Mouse (Mus musculus): Measurements from ENCODE around the gene Sec16a. TPM values are rescaled to one million over a fixed set of nuclear protein-coding genes. Genes with fewer than 3 reads are reported as not detected.
"Not testable (repeated sequence)": the region's sequence is repeated elsewhere in the genome, so short reads cannot be mapped to it uniquely, and the experiment has no call there.

Sec16a gene
- total RNA-seq, 1 experiment from 2014 or later, result 62.7 TPM

DNA sequence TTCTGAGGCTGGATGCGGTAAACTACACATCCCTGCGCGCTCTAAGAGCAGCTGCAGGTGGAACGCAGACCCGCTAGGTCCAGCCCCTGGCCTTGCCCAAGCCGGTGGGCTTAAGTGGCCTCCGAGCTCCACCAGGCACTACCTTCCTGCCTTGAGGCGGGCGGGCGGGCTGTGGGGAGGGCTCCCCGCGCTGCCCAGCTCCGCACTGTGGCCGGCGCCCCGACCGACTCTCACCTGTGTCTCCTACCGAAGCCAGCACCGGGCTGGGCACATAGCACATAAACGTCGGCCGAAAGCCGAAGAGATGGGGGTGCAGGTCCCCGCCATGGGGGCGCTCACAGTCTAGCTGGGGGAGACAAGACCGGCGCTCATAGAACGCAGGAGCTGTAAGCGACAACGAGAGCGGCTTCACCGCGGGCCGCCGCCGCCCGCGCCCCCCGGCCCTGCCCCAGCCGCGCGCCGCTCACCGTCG lies 56.3 kb downstream of the Sec16a start:
- peak; percentile 35 for DNase-seq

DNA sequence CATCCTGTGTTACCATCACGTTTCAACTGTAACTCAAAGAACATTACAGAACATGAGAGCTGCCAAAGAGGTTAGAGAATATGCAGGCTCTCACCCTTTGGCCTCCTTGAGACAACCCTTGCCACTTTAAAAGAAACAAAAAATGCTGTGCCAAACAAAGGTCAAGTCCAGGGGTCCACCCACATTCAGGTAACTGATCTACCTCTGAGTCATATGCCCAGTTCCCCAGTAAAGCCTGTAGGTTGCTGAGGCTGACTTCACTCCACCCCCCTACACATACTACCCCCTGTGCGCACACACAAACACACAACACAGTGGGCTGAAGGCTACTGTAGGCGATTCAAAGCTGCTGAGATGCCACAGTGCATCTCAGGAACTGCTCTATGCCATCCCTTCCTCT lies 57.3 kb downstream of the Sec16a start:
- DNase-seq, result no peak

DNA sequence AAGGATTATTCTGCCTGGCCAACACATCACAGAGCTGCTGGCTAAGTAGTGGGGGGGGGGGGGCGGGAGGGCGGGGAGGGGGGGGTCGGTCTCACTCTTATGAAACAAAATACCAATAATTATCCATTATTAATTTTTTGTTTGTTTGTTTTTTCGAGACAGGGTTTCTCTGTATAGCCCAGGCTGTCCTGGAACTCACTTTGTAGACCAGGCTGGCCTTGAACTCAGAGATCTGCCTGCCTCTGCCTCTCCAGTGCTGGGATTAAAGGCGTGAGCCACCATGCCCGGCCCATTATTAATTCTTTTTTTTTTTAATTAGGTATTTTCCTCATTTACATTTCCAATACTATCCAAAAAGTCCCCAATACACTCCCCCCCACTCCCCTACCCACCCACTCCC lies 64.1 kb downstream of the Sec16a start:
- DNase-seq, result not testable (repeated sequence)

DNA sequence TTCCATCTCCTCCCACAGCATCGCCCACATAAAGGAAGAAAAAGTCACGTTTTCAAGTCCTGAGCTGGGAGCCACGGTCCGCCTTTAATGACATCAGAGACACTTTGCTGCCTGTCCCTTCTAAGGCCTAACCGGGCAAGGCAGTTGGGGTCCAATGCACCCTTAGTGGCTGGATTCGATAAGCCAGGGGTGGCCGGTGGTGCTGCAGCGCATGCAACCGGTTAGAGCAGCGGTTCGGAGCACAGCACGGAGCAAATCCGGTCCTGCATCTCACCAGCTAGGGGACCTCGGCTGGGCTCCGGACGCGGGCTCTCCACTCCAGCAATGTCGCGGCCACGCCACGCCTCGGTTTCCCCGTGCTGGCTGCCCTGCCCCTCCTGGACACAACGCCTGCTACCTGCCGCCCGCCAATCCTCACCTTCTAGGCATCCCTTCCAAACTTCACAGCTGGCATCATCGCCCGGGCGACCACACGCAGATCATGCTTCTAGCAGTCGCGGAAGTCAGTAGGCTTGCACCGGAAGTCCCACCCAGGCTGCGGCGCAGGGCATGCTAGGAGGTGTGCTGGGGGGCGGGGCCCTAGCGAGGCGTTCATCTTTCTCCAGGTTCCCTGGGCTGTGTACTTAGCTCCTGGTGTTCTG lies 64.8 kb downstream of the Sec16a start, which contains the start of gene Snapc4:
TSS of gene Snapc4 (minus strand) at position 523 of the 641 bp plus-strand sequence.
- peak; percentile 86 for DNase-seq

DNA sequence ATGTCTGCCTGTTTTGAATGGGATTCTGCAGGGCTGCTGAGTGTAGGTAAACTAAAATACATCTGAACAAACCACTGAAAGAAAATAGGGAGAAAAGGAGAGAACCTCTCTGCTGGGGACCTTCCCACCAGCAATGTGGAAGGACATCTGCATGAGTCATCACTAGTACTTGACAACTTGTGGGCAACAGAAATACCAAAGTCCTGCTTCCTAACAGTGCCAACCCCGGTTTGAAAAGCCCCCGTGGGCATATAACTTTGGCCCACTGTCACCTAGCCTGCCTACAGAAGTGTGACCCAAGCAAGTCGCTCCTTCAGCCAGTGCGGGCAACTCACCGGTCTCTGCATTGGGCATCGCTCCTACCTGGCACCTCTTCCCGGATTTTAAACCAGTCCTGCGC lies 72.6 kb downstream of the Sec16a start:
- DNase-seq, result no peak

DNA sequence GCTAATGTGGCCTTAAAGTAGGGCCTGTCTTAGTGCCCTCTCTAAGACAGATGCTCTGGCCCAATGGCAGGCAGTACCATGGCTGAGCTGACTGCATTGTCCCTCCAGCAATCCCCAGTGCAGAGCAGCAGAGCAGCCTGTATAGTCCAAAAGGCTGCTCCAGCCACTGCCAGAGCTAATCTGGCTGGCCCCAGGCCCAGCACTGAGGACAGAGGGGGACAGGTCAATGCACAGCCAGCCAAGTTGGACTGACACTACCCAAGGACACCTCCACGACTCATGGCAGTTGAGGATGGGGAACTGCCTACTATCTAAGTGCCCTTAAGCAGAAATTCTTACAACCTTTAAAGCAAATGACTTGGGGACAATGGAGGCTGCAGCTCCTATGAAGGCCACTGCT lies 76.4 kb downstream of the Sec16a start:
- DNase-seq, result no peak

DNA sequence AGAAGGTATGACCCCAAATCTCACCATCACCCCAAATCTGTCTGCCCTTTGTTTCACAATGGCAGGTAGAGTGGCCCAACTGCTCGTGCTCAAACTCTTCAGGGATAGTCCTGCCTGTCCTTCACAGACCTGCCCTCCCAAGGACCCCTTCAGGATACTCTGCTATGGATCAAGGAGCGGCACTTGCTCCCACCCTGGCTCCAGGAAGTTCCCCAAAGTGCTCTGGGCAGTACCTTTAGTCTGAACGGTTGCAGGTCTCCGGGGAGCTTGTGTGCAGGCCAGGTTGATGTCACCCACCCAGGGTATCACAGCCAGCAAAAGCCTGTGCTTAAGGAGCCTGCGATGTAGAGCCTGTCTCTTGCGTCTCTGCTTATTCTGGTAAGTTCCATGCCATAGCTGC lies 77.1 kb downstream of the Sec16a start:
- no peak for DNase-seq

DNA sequence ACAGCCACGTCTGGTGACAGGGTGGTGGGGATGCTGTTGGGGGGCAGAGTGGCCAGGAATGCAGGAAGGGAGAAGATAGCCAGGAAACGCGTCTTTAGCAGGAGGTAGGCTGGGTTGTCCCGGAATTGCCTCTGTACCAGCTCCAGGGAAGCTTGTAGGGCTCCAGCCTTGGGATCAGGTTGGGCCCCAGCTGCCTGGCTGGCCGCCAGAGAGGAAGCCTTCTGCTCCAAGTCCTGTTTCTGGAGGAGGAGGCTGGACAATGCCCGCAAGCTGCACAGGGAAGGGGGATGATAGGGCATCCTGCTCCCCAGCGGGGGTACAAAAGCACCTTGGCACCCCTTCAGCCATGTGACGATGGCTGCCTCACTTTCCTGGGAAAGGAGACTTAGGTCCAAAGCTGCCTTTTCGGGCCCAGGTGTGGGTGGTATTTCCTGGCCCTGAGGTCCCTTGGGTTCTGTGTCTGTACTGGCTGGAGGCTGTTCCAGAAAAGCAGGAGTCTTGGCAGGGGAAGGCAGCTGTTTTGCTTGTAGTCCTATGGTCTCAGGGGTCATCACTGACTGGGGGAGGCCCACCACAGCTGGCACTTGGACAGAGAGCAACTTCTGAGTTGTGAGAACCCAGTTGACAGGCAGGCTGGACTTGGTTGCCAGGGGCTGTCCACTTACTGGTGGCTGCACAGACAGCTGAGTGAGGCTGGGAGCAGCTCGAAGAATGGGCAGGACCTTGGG lies 80.1 kb downstream of the Sec16a start:
- DNase-seq, result peak; percentile 84

DNA sequence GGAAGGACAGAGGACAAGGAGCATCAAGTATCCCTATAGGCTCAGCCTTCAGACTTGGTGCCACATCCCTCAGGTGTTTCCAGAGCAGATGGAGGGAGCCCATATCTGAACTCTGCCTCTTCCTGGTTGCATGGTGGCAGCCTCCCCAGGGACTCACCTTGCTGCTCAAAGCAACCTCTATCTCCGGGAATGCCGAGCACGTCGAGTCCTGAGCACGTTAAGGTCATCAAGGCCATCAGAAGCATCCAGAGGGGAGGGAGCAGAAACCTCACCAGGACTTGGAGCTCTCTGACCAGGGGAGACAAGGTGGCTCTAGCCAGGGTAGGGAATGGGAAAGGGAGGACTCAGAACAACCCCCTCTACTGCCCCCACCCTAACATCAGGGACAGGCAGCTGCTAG lies 81.5 kb downstream of the Sec16a start:
- DNase-seq, result no peak

DNA sequence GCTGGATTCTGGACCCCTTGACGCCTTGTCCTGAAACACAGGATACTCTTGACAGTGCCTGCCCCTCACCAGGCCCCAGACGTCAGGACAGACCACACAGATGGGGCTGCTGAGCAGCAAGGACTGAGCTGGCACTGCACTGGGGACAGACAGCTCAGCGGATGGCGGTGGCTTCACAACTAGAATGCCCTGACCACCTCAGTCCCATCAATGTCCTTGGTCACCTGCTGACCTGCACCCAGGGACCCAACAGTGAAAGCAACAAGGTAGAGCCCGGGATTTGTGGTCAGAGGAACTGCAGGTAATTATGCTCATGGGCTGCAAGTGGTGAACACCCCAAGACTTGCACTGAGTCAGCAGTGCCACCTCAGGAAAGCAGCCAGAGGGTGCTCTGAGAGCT lies 82.0 kb downstream of the Sec16a start:
- no peak for DNase-seq

DNA sequence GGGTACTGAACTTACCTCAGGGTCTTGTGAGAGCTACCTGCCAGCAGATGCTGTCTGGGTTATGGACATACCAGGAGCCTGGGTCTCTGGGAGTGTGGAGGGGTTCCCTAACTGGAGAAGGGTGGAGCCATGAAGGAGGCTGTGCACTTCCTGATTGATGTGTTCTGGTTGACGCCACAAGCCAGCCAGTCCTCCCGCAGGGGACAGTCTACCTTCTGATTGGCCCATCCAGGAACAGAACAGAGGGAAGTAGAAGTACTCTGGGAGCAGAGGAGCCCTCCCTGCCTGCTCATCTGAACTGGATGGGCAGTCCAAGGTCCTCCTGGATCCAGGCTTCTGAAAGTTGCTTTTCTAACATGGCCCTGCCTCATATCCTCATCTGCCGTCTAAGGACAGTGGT lies 84.2 kb downstream of the Sec16a start, which contains the start of gene Card9:
TSS of gene Card9 (minus strand) at position 147 of the 400 bp plus-strand sequence.
- no peak for DNase-seq

DNA sequence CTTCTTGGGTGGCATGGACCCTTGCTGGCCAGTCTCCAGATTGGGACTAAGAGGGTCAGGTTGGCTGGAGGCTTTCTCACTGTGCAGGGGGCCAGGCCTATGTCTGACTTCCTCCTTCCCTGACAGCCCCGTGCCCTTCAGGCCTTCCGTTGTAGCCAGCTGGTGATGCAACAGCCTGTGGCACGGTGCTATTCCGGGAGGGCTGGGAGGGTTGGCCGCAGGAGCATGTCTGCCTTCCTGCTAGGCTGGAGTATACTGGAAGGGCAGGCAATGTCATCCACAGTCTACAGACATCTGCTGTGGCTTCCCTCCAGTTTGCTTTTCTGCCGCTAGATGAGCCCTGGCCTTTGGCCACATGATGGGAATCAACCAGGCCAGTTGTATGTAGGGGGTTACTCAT lies 85.0 kb downstream of the Sec16a start:
- DNase-seq, result no peak

Small RNA genes lying within 50 kb of the gene (microRNA-seq; reads per million reads assigned to microRNA genes)
- gene Mir6996, result 0.69 to 1.4 reads per million in 2 experiments

Other genes starting within 250 kb of the Sec16a start
- gene Lhx3, start 236.9 kb downstream of the Sec16a start, total RNA-seq (2021), result 0.48 and 0.76 TPM in 2 replicates
- gene Qsox2, start 207.7 kb downstream of the Sec16a start, total RNA-seq (2021), result 17.5 and 19.7 TPM in 2 replicates
- gene Ccdc187, start 150.7 kb downstream of the Sec16a start, total RNA-seq (2021), result 0.62 and 1.5 TPM in 2 replicates
- 17.5 and 17.7 TPM in 2 replicates for gene Gpsm1, start 129.7 kb downstream of the Sec16a start, total RNA-seq (2021)
- 20.5 and 21.1 TPM in 2 replicates for gene Dnlz, start 93.1 kb downstream of the Sec16a start, total RNA-seq (2021)
- gene Card9, start 84.3 kb downstream of the Sec16a start, total RNA-seq (2021), result 0.97 TPM in 1 of 2 replicates, not detected in the other
- 40.9 and 42.0 TPM in 2 replicates for gene Snapc4, start 64.6 kb downstream of the Sec16a start, total RNA-seq (2021)
- gene Entr1, start 55.9 kb downstream of the Sec16a start, total RNA-seq (2021), result 106 and 110 TPM in 2 replicates
- 117 and 151 TPM in 2 replicates for gene Pmpca, start 55.9 kb downstream of the Sec16a start, total RNA-seq (2021)
- gene Inpp5e, start 36.0 kb downstream of the Sec16a start, total RNA-seq (2021), result 22.6 and 25.9 TPM in 2 replicates
- gene Notch1, start 71.4 kb upstream of the Sec16a start, total RNA-seq (2021), result 17.7 and 24.8 TPM in 2 replicates
- 159 and 211 TPM in 2 replicates for gene Egfl7, start 134.8 kb upstream of the Sec16a start, total RNA-seq (2021)
- not detected in 2 replicates for gene Gm20532, start 141.4 kb upstream of the Sec16a start, total RNA-seq (2021)
- 290 and 352 TPM in 2 replicates for gene Agpat2, start 159.2 kb upstream of the Sec16a start, total RNA-seq (2021)
- 6.6 and 9.8 TPM in 2 replicates for gene Fam69b, start 183.2 kb upstream of the Sec16a start, total RNA-seq (2021)
- gene Lcn4, start 226.1 kb upstream of the Sec16a start, total RNA-seq (2021), result not detected in 2 replicates